Mouse (Mus musculus) embryonic facial prominence, embryonic 12.5 days (tissue): ENCODE data around the gene Irs2. TPM values are rescaled to one million over a fixed set of nuclear protein-coding genes. Genes with fewer than 3 reads are reported as not detected.

Experiments used
- ATAC-seq: fragments of 200-750 bp; cut with Nextera tagmentation; 2 replicates; pipeline ENCODE4 v1.8.0; 2017; ENCODE audit not compliant: insufficient number of reproducible peaks, insufficient read depth, low FRiP score, low TSS enrichment
- H3K27ac ChIP-seq: fragments of 300-500 bp; sonication (generic); 2 replicates; pipeline ENCODE4 v1.5.1; 2016; ENCODE audit warnings: mild to moderate bottlenecking
- H3K27me3 ChIP-seq: fragments of 300-500 bp; sonication (generic); 2 replicates; pipeline ENCODE4 v1.6.1; 2016; ENCODE audit warnings: mild to moderate bottlenecking, moderate library complexity
- H3K36me3 ChIP-seq: fragments of 300-500 bp; sonication (generic); 2 replicates; pipeline ENCODE4 v1.6.1; 2016; ENCODE audit warnings: mild to moderate bottlenecking
- H3K4me1 ChIP-seq: fragments of 300-500 bp; sonication (generic); 2 replicates; pipeline ENCODE4 v1.6.1; 2016
- H3K4me2 ChIP-seq: fragments of 300-500 bp; sonication (generic); replicated peaks from 2 replicates; pipeline ENCODE4 v1.6.1; 2016; ENCODE audit warnings: mild to moderate bottlenecking, moderate library complexity
- H3K4me3 ChIP-seq: fragments of 300-500 bp; sonication (generic); 2 replicates; pipeline ENCODE4 v1.5.1; 2016; ENCODE audit warnings: mild to moderate bottlenecking
- H3K9ac ChIP-seq: fragments of 300-500 bp; sonication (generic); 2 replicates; pipeline ENCODE4 v1.6.1; 2016; ENCODE audit warnings: mild to moderate bottlenecking, moderate library complexity
- H3K9me3 ChIP-seq: fragments of 300-500 bp; sonication (generic); 2 replicates; pipeline ENCODE4 v1.6.1; 2016; ENCODE audit warnings: mild to moderate bottlenecking, moderate library complexity
- WGBS: fragments of 180-500 bp; shearing (Covaris S2); methylation state at CpG from one replicate; pipeline ENCODE4 v1.1.7; 2016; 5-methylcytosine and 5-hydroxymethylcytosine counted together
- polyA plus RNA-seq: library from polyadenylated mRNA; unstranded; fragments of >200 nt; fragmentation: Nextera tagmentation; extraction: Ambion mirVana; gene quantifications from 2 replicates; pipeline ENCODE4 v1.2.1, GENCODE M21; 2016

Irs2 gene
- polyA plus RNA-seq, 1 experiment from 2014 or later = 11.8 TPM

DNA sequence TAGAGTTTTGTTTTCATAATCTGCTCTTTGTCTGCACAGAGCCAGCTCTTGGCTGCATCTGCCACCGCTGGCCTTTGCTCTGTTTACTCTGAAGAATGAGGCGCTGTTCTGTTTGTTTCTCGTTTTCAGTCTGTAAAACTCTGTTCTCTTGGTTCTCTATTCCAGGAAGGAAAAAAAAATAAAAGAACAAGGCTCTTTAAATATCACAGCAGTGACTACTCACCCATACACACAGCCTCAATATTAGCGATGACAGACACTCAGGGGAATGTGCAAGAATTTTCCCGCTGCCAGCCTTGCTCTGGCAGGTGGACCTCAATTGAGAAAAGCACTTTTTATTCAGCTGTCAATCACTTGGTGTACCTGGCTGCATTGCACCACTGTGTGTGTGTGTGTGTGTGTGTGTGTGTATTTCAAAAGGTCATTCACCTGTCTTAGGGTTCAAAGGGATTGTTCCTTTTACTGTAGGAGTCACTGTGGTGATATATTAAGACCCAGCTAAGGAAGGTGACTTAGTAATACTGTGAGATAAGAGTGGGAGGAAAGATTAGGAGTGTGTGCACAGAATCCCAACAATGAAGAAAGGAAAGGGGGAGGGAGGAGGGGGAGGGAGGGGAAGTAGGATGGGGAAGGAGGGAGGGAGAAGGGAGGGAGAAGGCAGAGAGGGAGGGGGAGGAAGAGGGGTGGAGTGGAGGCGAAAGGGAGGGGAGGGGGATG, 42.7 kb downstream of the Irs2 start:
- WGBS = 10% methylated on average over 5 of the region's 6 CpGs
- Histone ChIP-seq H3K9ac (no peak overlapping the region), H3K4me1 (peaks cover 65% of the 10 kb centered on the region), H3K27me3 (peaks cover 3% of the 10 kb centered on the region; the same call in 1 of the 2 replicates), H3K4me2 (no peak overlapping the region), H3K4me3 (no peak overlapping the region), H3K9me3 (no peaks in the 10 kb centered on the region), H3K27ac (peak overlapping the region; percentile 1; the same call in 1 of the 2 replicates), H3K36me3 (no peaks in the 10 kb centered on the region)
- ATAC-seq = no peak

GRCm38 (mm10) chr8:10964511-10965099, 43.7 kb downstream of the Irs2 start:
- H3K27ac ChIP-seq = 0 out of 2 replicates have a peak overlapping the region, but pooled peaks have one; percentile 1
- H3K4me1 ChIP-seq = peaks cover 66% of the 10 kb centered on the region
- H3K36me3 ChIP-seq = no peaks in the 10 kb centered on the region
- no peaks in the 10 kb centered on the region for H3K9me3 ChIP-seq
- no peak overlapping the region for H3K4me2 ChIP-seq
- H3K4me3 ChIP-seq = no peak overlapping the region
- no peaks in the 10 kb centered on the region for H3K27me3 ChIP-seq
- no peak overlapping the region for H3K9ac ChIP-seq
- WGBS = 57% methylated on average over 10 of the region's 10 CpGs
- ATAC-seq = no peak

DNA sequence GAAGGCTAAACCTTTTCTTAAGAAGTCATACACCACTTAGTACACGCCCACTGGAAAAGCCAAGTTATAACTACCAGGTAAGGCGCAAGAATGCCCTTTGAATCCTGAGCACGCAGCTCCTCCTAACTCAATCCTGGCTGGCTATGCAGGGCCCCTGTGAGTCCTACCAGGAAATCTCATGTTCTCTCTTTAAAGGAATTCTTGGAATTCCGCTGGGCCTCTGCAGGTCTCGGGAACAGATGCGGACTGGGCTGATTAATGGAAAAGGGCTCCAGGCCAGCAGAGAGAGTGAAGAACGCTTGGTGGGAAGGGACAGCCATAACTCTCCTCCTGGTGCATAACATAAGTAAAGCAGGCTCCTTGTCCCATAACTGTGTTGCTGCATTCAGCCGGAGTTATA, 46.3 kb downstream of the Irs2 start:
- WGBS = 5% methylated on average over 8 of the region's 8 CpGs
- Histone ChIP-seq H3K4me2 (0 out of 2 replicates have a peak overlapping the region, but pooled peaks have one; percentile 2), H3K4me3 (no peak overlapping the region)

DNA sequence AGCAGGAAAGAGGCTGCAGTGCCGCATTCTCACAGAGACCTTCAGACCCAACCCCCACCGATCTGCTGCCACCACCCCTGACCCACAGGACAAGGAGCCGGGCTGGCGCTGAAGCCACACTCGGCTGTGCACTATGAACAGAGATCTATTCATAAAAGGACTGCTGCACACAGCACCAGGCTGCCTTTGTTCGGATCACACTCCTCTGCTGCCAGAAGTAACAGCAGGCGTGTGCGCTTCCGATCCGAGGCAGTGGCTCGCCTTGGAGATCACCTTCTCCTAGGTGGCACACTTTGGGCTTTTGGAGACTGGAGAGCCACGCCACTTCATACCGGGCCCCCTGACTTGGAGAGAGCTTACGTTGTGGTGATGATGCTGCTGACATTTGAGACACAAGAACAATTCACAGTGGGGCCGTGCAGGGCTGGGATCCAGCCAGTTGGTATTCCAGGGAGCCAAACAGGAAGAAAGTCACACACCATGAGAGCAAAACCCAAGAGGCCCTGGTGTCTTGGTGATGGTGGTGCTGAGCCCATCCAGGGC, 47.9 kb downstream of the Irs2 start:
- Histone ChIP-seq H3K9me3 (no peaks in the 10 kb centered on the region), H3K9ac (no peak overlapping the region), H3K27ac (peak overlapping the region; percentile 32), H3K27me3 (0 out of 2 replicates have a peak, but pooled peaks cover 4% of the 10 kb centered on the region), H3K4me3 (no peak overlapping the region), H3K4me1 (peaks cover 49% of the 10 kb centered on the region), H3K4me2 (peak overlapping the region; percentile 30), H3K36me3 (no peaks in the 10 kb centered on the region)
- ATAC-seq = 0 out of 2 replicates have a peak, but pooled peaks have one; percentile 35
- 8% methylated on average over 15 of the region's 15 CpGs for WGBS

More for the DNA sequence above, 46.3 kb downstream of the Irs2 start:
- H3K27ac ChIP-seq = peak overlapping the region; percentile 54
- H3K9me3 ChIP-seq = no peaks in the 10 kb centered on the region
- 0 out of 2 replicates have a peak, but pooled peaks cover 4% of the 10 kb centered on the region for H3K27me3 ChIP-seq
- H3K36me3 ChIP-seq = no peaks in the 10 kb centered on the region
- H3K4me1 ChIP-seq = peaks cover 63% of the 10 kb centered on the region
- no peak overlapping the region for H3K9ac ChIP-seq
- 0 out of 2 replicates have a peak, but pooled peaks have one; percentile 36 for ATAC-seq

DNA sequence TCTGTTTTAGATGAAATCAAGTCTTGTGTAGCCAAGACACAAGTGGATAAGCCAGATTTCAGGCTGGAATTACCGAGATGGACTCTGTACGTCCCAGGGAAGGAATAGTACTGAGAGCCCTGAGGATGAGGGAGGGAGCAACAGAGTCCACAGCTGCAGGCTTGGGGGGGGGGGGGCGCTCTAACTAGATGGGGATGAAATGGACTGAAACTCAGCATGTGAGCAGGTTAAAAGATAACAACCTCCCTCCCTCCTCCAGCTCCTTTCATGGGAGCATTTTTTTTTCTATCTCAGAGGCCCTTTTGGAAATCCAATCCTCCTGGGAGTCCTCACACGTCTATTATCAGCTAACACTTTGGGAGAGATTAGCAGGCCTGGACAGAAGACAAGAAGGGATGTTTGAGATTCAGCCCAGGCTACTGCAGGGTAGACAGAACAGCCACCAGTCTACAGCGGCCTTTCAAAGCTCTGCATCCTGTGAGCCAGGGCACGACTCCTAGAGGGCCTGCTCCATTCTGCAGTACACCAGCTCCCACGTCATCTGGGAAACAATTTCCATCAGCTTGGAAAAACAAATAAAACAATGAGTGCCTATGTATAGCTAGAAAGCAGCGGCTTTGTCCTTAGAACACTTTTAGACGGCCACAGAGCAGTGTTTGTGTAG, 50.8 kb downstream of the Irs2 start:
- Histone ChIP-seq H3K4me2 (no peak overlapping the region), H3K27ac (peak overlapping the region; percentile 12; the same call in 1 of the 2 replicates), H3K27me3 (0 out of 2 replicates have a peak, but pooled peaks cover 4% of the 10 kb centered on the region), H3K9me3 (no peaks in the 10 kb centered on the region), H3K36me3 (no peaks in the 10 kb centered on the region), H3K4me1 (peaks cover 49% of the 10 kb centered on the region), H3K9ac (no peak overlapping the region), H3K4me3 (no peak overlapping the region)
- WGBS = 24% methylated on average over 9 of the region's 9 CpGs
- ATAC-seq = no peak

GRCm38 (mm10) chr8:10953346-10954053, 54.8 kb downstream of the Irs2 start:
- no peaks in the 10 kb centered on the region for H3K9me3 ChIP-seq
- peaks cover 36% of the 10 kb centered on the region for H3K4me1 ChIP-seq
- H3K27me3 ChIP-seq = no peaks in the 10 kb centered on the region
- H3K27ac ChIP-seq = peak overlapping the region; percentile 36
- no peak overlapping the region for H3K4me3 ChIP-seq
- 27% methylated on average over 11 of the region's 11 CpGs for WGBS
- H3K4me2 ChIP-seq = no peak overlapping the region
- ATAC-seq = no peak
- no peaks in the 10 kb centered on the region for H3K36me3 ChIP-seq
- no peak overlapping the region for H3K9ac ChIP-seq

GRCm38 (mm10) chr8:10952706-10953105, 55.6 kb downstream of the Irs2 start:
- Histone ChIP-seq H3K4me1 (peaks cover 39% of the 10 kb centered on the region), H3K4me2 (no peak overlapping the region), H3K27ac (peak overlapping the region; percentile 36), H3K4me3 (no peak overlapping the region), H3K9ac (no peak overlapping the region), H3K9me3 (no peaks in the 10 kb centered on the region), H3K27me3 (no peaks in the 10 kb centered on the region), H3K36me3 (no peaks in the 10 kb centered on the region)
- no peak for ATAC-seq
- 30% methylated on average over 5 of the region's 5 CpGs for WGBS

- H3K4me3 ChIP-seq = no peak overlapping the region
- no peaks in the 10 kb centered on the region for H3K36me3 ChIP-seq
- WGBS = 76% methylated on average over 2 of the region's 2 CpGs
- 0 out of 2 replicates have a peak overlapping the region, but pooled peaks have one; percentile 36 for H3K27ac ChIP-seq
- no peak overlapping the region for H3K4me2 ChIP-seq
- H3K9ac ChIP-seq = no peak overlapping the region
- H3K4me1 ChIP-seq = peaks cover 40% of the 10 kb centered on the region
- no peaks in the 10 kb centered on the region for H3K27me3 ChIP-seq
- no peak for ATAC-seq
- no peaks in the 10 kb centered on the region for H3K9me3 ChIP-seq
Observed at GRCm38 (mm10) chr8:10952235-10952634, 56.0 kb downstream of the Irs2 start.

DNA sequence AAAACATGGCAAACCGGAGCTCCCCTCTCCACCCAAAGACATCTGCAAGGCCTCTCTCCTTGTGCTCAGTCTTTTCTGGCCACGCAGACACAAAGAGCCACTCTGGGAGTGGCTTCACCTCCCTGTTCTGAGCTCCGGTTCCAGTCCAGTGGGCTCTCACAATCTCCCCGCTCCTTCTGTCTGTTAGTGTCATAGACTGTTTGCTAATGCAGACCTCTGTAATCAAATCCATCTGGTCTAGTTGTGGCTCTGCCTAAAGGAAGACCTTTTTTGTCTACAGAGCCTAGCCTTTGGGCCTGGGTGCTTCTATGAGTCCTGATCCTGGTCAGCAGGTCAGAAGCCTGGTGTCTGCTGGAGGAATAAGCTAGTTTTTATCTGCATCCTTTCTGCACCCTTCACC, 56.7 kb downstream of the Irs2 start:
- 33% methylated on average over 4 of the region's 4 CpGs for WGBS
- H3K9ac ChIP-seq = no peak overlapping the region
- no peak overlapping the region for H3K27ac ChIP-seq
- no peaks in the 10 kb centered on the region for H3K36me3 ChIP-seq
- no peaks in the 10 kb centered on the region for H3K9me3 ChIP-seq
- no peak for ATAC-seq
- H3K27me3 ChIP-seq = no peaks in the 10 kb centered on the region
- H3K4me3 ChIP-seq = no peak overlapping the region
- no peak overlapping the region for H3K4me2 ChIP-seq
- H3K4me1 ChIP-seq = peaks cover 42% of the 10 kb centered on the region

DNA sequence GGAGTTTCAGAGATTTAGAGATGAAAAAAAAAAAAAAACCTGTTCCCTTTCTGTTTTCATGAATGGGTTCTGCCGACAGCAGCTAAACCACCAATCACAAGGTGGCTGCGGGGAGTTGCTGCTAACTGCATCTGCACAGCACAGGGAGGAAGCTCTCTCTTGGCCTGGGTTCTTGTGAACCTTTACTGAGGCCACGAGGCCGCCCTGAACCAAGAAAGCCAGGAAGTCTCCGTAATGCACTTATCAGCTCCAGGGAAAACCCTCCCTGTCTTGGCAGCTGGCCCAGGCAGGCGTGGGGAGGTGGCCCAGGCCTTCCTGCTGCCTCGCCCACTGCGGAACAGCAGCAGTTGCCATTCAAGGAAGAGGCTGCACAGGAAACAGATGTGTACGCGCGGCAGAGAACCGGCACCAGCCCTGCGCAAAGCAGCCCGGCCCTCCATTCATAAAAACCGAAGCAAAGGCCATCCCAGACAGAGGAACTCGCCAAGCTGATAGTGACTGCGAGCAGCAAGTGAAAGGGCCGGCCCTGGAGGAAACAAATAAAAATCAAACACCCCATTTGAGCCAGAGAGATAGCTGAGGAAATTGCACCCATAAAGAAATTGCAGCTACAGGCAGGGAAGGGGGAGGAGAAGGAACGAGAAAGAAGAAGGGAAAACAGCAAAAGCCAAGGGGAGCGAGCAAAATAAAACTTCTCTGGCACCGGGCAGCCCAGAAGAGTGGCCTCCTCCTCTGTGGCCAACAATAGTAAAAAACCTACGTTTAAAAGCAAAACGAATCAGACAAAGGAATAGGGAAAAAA, 62.1 kb downstream of the Irs2 start:
- peak; percentile 78 for ATAC-seq
- H3K9ac ChIP-seq = no peak overlapping the region
- no peaks in the 10 kb centered on the region for H3K36me3 ChIP-seq
- H3K27me3 ChIP-seq = 0 out of 2 replicates have a peak, but pooled peaks cover 2% of the 10 kb centered on the region
- WGBS = 6% methylated on average over 23 of the region's 23 CpGs
- H3K4me2 ChIP-seq = peak overlapping the region; percentile 41
- H3K9me3 ChIP-seq = no peaks in the 10 kb centered on the region
- peaks cover 38% of the 10 kb centered on the region for H3K4me1 ChIP-seq
- peak overlapping the region; percentile 88 for H3K27ac ChIP-seq
- H3K4me3 ChIP-seq = peak overlapping the region; percentile 13; the same call in 1 of the 2 replicates
